Mouse (Mus musculus) lung, embryonic 14.5 days (tissue): ENCODE results near the gene Gm7694. TPM values are rescaled to one million over a fixed set of nuclear protein-coding genes. Genes with fewer than 3 reads are reported as not detected.
A peak's percentile ranks its signal among the peaks of the same experiment; 100 is the strongest.

Experiments used
- ATAC-seq: fragments of 200-750 bp; cut with Nextera tagmentation; 2 replicates; pipeline ENCODE4 v1.8.0; 2017; ENCODE audit warnings: mild to moderate bottlenecking, moderate TSS enrichment, moderate library complexity; ENCODE audit not compliant: insufficient read depth
- DNase-seq: peaks from one replicate; pipeline ENCODE4 v3.0.0-alpha.2; 2015
- H3K27ac ChIP-seq: fragments of 300-500 bp; sonication (generic); 2 replicates; pipeline ENCODE4 v1.5.1; 2014; ENCODE audit warnings: low read depth, mild to moderate bottlenecking, moderate library complexity
- H3K27me3 ChIP-seq: fragments of 300-500 bp; sonication (generic); 2 replicates; pipeline ENCODE4 v1.6.1; 2014; ENCODE audit warnings: low read length, control low read depth; ENCODE audit not compliant: insufficient read depth
- H3K36me3 ChIP-seq: fragments of 300-500 bp; sonication (generic); 2 replicates; pipeline ENCODE4 v1.6.1; 2014; ENCODE audit warnings: control low read depth; ENCODE audit not compliant: insufficient read depth
- H3K4me1 ChIP-seq: fragments of 300-500 bp; sonication (generic); 2 replicates; pipeline ENCODE4 v1.6.1; 2014; ENCODE audit warnings: antibody characterized with exemption, control low read depth; ENCODE audit not compliant: insufficient read depth
- H3K4me2 ChIP-seq: fragments of 300-500 bp; sonication (generic); 2 replicates; pipeline ENCODE4 v1.6.1; 2014; ENCODE audit warnings: mild to moderate bottlenecking
- H3K4me3 ChIP-seq: fragments of 300-500 bp; sonication (generic); 2 replicates; pipeline ENCODE4 v1.5.1; 2014; ENCODE audit warnings: low read depth, low read length
- H3K9ac ChIP-seq: fragments of 300-500 bp; sonication (generic); 2 replicates; pipeline ENCODE4 v1.6.1; 2014
- H3K9me3 ChIP-seq: fragments of 300-500 bp; sonication (generic); 2 replicates; pipeline ENCODE4 v1.6.1; 2016; ENCODE audit warnings: low read depth, low read length, control low read depth
- CTCF ChIP-seq: IDR thresholded peaks from 2 replicates; pipeline ENCODE4 v1.5.1; 2016; ENCODE audit warnings: antibody characterized with exemption, low read depth
- WGBS: fragments of 180-500 bp; shearing (Covaris S2); extraction: QIAGEN DNeasy Blood & Tissue Kit; methylation state at CpG from one replicate; pipeline ENCODE4 v1.1.7; 2014; 5-methylcytosine and 5-hydroxymethylcytosine counted together
- polyA plus RNA-seq: library from polyadenylated mRNA; unstranded; fragments of >200 nt; fragmentation: Nextera tagmentation; extraction: Ambion mirVana; gene quantifications from 2 replicates; pipeline ENCODE4 v1.2.1, GENCODE M21; 2014

Gene Gm7694
- polyA plus RNA-seq, 1 experiment from 2014 or later = 2.9 TPM

DNA sequence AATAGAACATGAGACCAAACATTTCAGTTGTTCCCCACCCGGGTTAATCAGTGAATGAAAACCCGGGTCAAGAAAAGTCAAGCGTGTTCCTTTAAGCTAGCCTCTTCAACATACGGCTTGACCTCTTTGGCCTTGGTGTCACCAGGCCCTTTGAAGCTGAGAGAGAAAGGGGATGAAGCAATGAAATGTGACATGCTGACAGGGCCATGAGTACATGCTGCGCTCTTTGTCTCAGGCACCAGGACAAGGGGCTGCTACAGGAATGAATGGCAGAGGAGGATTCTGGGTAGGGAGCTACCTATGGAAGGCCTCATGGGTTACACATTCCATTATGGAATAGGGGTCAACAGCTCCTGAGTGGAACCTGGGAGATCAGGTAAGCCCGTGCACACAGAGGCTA, 3.0 kb downstream of the Gm7694 start:
- no peak overlapping the region for H3K4me2 ChIP-seq
- DNase-seq (no peak), ATAC-seq (no peak)
- H3K4me1 ChIP-seq = no peaks in the 10 kb centered on the region
- H3K4me3 ChIP-seq = no peak overlapping the region
- H3K27ac ChIP-seq = no peak overlapping the region
- H3K9me3 ChIP-seq = no peaks in the 10 kb centered on the region
- 60% methylated on average over 6 of the region's 6 CpGs for whole genome bisulfite sequencing
- no peak overlapping the region for H3K9ac ChIP-seq
- H3K36me3 ChIP-seq = no peaks in the 10 kb centered on the region
- TF ChIP-seq CTCF = no peak
- H3K27me3 ChIP-seq = no peaks in the 10 kb centered on the region

DNA sequence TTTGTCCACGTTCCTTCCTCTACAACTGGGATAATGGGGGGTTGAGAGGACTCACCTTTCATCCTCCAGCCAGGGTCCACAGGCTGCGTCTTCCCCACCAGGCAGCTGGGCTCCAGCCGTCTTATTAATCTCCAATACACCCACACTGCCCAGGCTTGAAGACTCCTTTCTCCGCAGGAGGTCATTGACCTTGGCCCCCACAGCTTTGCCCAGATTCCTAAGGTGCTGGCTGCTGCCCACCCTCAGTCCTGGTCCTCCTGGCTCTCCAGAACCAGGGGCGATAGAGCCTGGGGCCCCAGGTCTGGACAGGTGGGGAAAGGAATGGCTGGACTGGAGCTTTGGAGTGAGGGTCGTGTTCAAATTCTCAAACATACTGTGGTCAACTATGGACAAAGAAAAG, 3.7 kb downstream of the Gm7694 start:
- Histone ChIP-seq H3K9ac (no peak overlapping the region), H3K36me3 (no peaks in the 10 kb centered on the region), H3K4me2 (no peak overlapping the region), H3K27ac (no peak overlapping the region), H3K4me3 (no peak overlapping the region), H3K4me1 (no peaks in the 10 kb centered on the region), H3K27me3 (no peaks in the 10 kb centered on the region), H3K9me3 (no peaks in the 10 kb centered on the region)
- no peak for DNase-seq
- no peak for TF ChIP-seq CTCF
- WGBS = 81% methylated on average over 6 of the region's 6 CpGs
- no peak for ATAC-seq

- no peak for DNase-seq
- H3K9me3 ChIP-seq = no peaks in the 10 kb centered on the region
- no peak for TF ChIP-seq CTCF
- no peak overlapping the region for H3K4me3 ChIP-seq
- no peak overlapping the region for H3K9ac ChIP-seq
- H3K27ac ChIP-seq = no peak overlapping the region
- ATAC-seq = no peak
- 93% methylated on average over 9 of the region's 9 CpGs for WGBS
- H3K27me3 ChIP-seq = no peaks in the 10 kb centered on the region
- no peaks in the 10 kb centered on the region for H3K4me1 ChIP-seq
- H3K4me2 ChIP-seq = no peak overlapping the region
- H3K36me3 ChIP-seq = no peaks in the 10 kb centered on the region
Observed at GRCm38 (mm10) chr1:170301686-170302085, 4.4 kb downstream of the Gm7694 start.

DNA sequence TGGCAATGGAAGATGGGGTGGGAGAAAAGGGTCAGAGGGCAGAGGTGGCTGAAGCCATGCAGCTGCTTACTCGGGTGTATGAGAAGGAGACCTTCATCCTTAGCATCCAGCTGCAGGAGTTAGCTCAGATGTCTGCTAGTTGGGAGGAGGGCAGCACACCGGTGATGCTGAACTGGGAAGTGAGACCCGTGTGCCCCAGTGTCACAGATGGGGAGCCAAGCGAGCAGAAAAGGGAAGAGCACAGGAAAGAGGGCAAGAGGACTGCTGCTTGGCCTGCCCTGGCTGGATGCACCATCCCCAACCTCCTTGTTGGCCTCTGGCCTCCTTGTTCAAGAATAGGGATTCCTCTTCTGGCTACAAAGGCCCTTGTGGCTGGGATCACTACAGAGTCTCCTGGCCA, 6.6 kb downstream of the Gm7694 start:
- H3K4me3 ChIP-seq = no peak overlapping the region
- no peaks in the 10 kb centered on the region for H3K27me3 ChIP-seq
- H3K4me2 ChIP-seq = no peak overlapping the region
- DNase-seq (no peak), ATAC-seq (no peak)
- H3K9me3 ChIP-seq = no peaks in the 10 kb centered on the region
- H3K36me3 ChIP-seq = no peaks in the 10 kb centered on the region
- H3K9ac ChIP-seq = no peak overlapping the region
- no peak for TF ChIP-seq CTCF
- H3K4me1 ChIP-seq = no peaks in the 10 kb centered on the region
- 74% methylated on average over 4 of the region's 4 CpGs for WGBS
- H3K27ac ChIP-seq = no peak overlapping the region

DNA sequence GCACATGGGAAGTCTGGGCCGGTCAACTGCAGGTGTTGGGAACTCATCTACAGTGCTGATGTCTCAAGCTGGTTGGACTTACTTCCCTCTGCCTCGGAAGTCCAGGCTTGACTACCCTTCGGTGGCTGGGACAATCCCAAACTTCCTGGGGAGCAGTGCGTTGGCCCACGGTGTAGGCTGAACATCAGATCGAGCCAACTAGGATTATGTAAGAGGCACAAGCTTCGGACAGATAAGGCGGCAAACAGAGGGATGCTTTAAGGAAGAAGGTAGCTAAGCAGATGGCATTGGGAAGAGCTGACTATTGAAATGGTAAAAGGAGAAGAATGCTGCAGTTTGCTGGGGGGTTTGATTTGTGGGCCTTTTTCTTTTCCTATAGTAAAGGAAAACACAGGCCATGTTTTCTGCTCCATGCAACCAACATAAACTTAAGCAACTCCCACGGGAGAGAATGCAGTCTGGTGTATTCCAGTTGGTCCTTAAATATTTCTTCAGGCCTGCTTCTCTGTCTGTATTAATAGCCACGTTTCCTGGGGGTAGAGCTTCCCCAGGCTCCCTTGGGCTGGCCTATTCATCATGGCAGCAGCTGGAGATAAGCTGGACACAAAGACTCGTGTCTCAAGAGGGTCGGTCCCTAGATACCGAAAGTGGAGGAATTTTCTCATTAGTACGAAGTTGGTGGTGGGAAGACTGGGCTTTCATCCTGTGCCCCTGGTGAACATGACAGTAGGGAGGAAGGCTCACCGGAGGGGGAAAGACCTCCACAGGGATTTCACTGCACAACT, 11.2 kb downstream of the Gm7694 start:
- ATAC-seq = no peak
- no peaks in the 10 kb centered on the region for H3K9me3 ChIP-seq
- no peak for TF ChIP-seq CTCF

GRCm38 (mm10) chr1:170293257-170293656, 12.9 kb downstream of the Gm7694 start:
- no peak for TF ChIP-seq CTCF
- no peaks in the 10 kb centered on the region for H3K27me3 ChIP-seq
- DNase-seq (no peak), ATAC-seq (no peak)
- H3K4me2 ChIP-seq = no peak overlapping the region
- H3K27ac ChIP-seq = no peak overlapping the region
- no peaks in the 10 kb centered on the region for H3K36me3 ChIP-seq
- 64% methylated on average over 5 of the region's 5 CpGs for WGBS
- no peaks in the 10 kb centered on the region; the same call in 1 of the 2 replicates for H3K9me3 ChIP-seq
- H3K4me1 ChIP-seq = no peaks in the 10 kb centered on the region
- H3K9ac ChIP-seq = no peak overlapping the region
- no peak overlapping the region for H3K4me3 ChIP-seq

More for the DNA sequence above, 11.2 kb downstream of the Gm7694 start:
- WGBS = 68% methylated on average over 15 of the region's 15 CpGs
- no peaks in the 10 kb centered on the region for H3K27me3 ChIP-seq
- H3K9ac ChIP-seq = no peak overlapping the region
- no peak overlapping the region for H3K4me3 ChIP-seq
- H3K36me3 ChIP-seq = no peaks in the 10 kb centered on the region
- H3K27ac ChIP-seq = no peak overlapping the region
- no peak overlapping the region for H3K4me2 ChIP-seq
- DNase-seq = no peak
- no peaks in the 10 kb centered on the region for H3K4me1 ChIP-seq

- Histone ChIP-seq H3K4me2 (0 out of 2 replicates have a peak overlapping the region, but pooled peaks have one; percentile 32), H3K9me3 (no peaks in the 10 kb centered on the region; the same call in 1 of the 2 replicates), H3K9ac (no peak overlapping the region), H3K4me1 (no peaks in the 10 kb centered on the region), H3K36me3 (no peaks in the 10 kb centered on the region), H3K4me3 (no peak overlapping the region), H3K27ac (no peak overlapping the region), H3K27me3 (no peaks in the 10 kb centered on the region)
- 35% methylated on average over 9 of the region's 9 CpGs for WGBS
- peak; percentile 91 for DNase-seq
- peak; percentile 38; the same call in 1 of the 2 replicates for ATAC-seq
- peak; percentile 83 for TF ChIP-seq CTCF
Observed at GRCm38 (mm10) chr1:170292239-170292951, 13.7 kb downstream of the Gm7694 start.
